Mouse (Mus musculus) lung, adult 2 months (tissue): ENCODE measurements around the gene Zfp995.

Source experiments
- CTCF ChIP-seq: fragments of 200-500 bp; IDR thresholded peaks from 2 replicates; pipeline ENCODE4 v1.5.1; 2011; ENCODE audit warnings: mild to moderate bottlenecking, low read length, control low read depth; ENCODE audit not compliant: insufficient read depth
- POLR2A ChIP-seq: fragments of 200-500 bp; IDR thresholded peaks from 2 replicates; pipeline ENCODE4 v1.6.1; 2011; ENCODE audit warnings: low read depth, mild to moderate bottlenecking, control low read depth, low read length, borderline replicate concordance; ENCODE audit errors: extremely low read depth

GRCm38 (mm10) chr17:21871256-21871655 lies 38.5 kb downstream of the Zfp995 start:
- TF ChIP-seq CTCF (no peak), POLR2A (no peak)
